Mouse (Mus musculus) myocyte (in vitro differentiated cells): ENCODE data around the gene Srsf4.

Experiments used
- CEBPB ChIP-seq: IDR thresholded peaks from 2 replicates; pipeline ENCODE4 v1.6.1; 2011; ENCODE audit warnings: mild to moderate bottlenecking, moderate library complexity; ENCODE audit not compliant: poor library complexity, insufficient read depth, severe bottlenecking
- E2F4 ChIP-seq: IDR thresholded peaks from one replicate; pipeline ENCODE4 v1.6.1; 2011; ENCODE audit warnings: mild to moderate bottlenecking, control low read depth, moderate library complexity; ENCODE audit not compliant: insufficient read depth
- MAX ChIP-seq: IDR thresholded peaks from one replicate; pipeline ENCODE4 v1.6.1; 2011; ENCODE audit warnings: low read depth, mild to moderate bottlenecking, control low read depth
- MYOD1 ChIP-seq, 3 experiments: IDR thresholded peaks; one replicate each; pipeline ENCODE4 v1.6.1; 2011; ENCODE audit warnings: control low read depth in 2 of 3, low read depth in 2 of 3, mild to moderate bottlenecking in 2 of 3, moderate library complexity in 1 of 3; ENCODE audit not compliant: insufficient read length in 2 of 3, control insufficient read depth in 1 of 3
- MYOG ChIP-seq, 3 experiments: IDR thresholded peaks; one replicate each; pipeline ENCODE4 v1.6.1; 2011; ENCODE audit warnings: control low read depth in 2 of 3, low read depth in 2 of 3, mild to moderate bottlenecking in 2 of 3; ENCODE audit not compliant: insufficient read length in 2 of 3, control insufficient read depth in 1 of 3, insufficient read depth in 1 of 3
- POLR2A ChIP-seq: IDR thresholded peaks from one replicate; pipeline ENCODE4 v1.6.1; 2011; ENCODE audit warnings: low read depth, mild to moderate bottlenecking, control low read depth, moderate library complexity; ENCODE audit not compliant: insufficient read length
- POLR2AphosphoS2 ChIP-seq: IDR thresholded peaks from one replicate; pipeline ENCODE4 v1.6.1; 2011; ENCODE audit warnings: low read depth, control low read depth; ENCODE audit not compliant: insufficient read length
- TCF12 ChIP-seq: IDR thresholded peaks from one replicate; pipeline ENCODE4 v1.6.1; 2011; ENCODE audit warnings: mild to moderate bottlenecking, control low read depth; ENCODE audit not compliant: poor library complexity, insufficient read depth, severe bottlenecking
- USF1 ChIP-seq: IDR thresholded peaks from one replicate; pipeline ENCODE4 v1.6.1; 2011; ENCODE audit warnings: low read depth, mild to moderate bottlenecking, control low read depth, moderate library complexity

GRCm38 (mm10) chr4:131860492-131861340 is 12.7 kb upstream of the Srsf4 start:
- TF ChIP-seq MAX (no peak), POLR2A (no peak), USF1 (no peak), TCF12 (no peak), POLR2AphosphoS2 (no peak), MYOD1 (IDR thresholded peaks at IDR 0.05; ENCODE audit: control insufficient read depth in 1 of 3, insufficient read length in 2 of 3, low read depth in 2 of 3) (peak in 2 of 3 experiments; percentile 33 to 43), E2F4 (no peak), CEBPB (no peak), MYOG (IDR thresholded peaks at IDR 0.05; ENCODE audit: control insufficient read depth in 1 of 3, insufficient read depth in 1 of 3, insufficient read length in 2 of 3, low read depth in 2 of 3) (no peak)
